Mouse (Mus musculus) kidney, postnatal 0 days (tissue): ENCODE data around the gene Diras1. TPM values are rescaled to one million over a fixed set of nuclear protein-coding genes. Genes with fewer than 3 reads are reported as not detected.

ENCODE experiments used
- ATAC-seq: fragments of 200-750 bp; cut with Nextera tagmentation; replicated peaks from 2 replicates; pipeline ENCODE4 v1.8.0; 2017; ENCODE audit warnings: low read depth, moderate number of reproducible peaks, moderate TSS enrichment, moderate library complexity; ENCODE audit not compliant: low FRiP score
- DNase-seq: peaks from one replicate; pipeline ENCODE4 v3.0.0-alpha.2; 2016; ENCODE audit warnings: low spot score
- H3K27ac ChIP-seq: fragments of 300-500 bp; sonication (generic); 2 replicates; pipeline ENCODE4 v1.5.1; 2014; ENCODE audit warnings: mild to moderate bottlenecking
- H3K27me3 ChIP-seq: fragments of 300-500 bp; sonication (generic); 2 replicates; pipeline ENCODE4 v1.6.1; 2014; ENCODE audit warnings: low read length, mixed read lengths; ENCODE audit not compliant: insufficient read depth
- H3K36me3 ChIP-seq: fragments of 300-500 bp; sonication (generic); 2 replicates; pipeline ENCODE4 v1.6.1; 2014; ENCODE audit warnings: low read length, mixed read lengths; ENCODE audit not compliant: insufficient read depth
- H3K4me1 ChIP-seq: fragments of 300-500 bp; sonication (generic); replicated peaks from 2 replicates; pipeline ENCODE4 v1.6.1; 2014; ENCODE audit warnings: antibody characterized with exemption, low read length, mixed read lengths; ENCODE audit not compliant: insufficient read depth
- H3K4me2 ChIP-seq: fragments of 300-500 bp; sonication (generic); 2 replicates; pipeline ENCODE4 v1.6.1; 2014; ENCODE audit warnings: mild to moderate bottlenecking, low read length, moderate library complexity, mixed read lengths
- H3K4me3 ChIP-seq: fragments of 300-500 bp; sonication (generic); replicated peaks from 2 replicates; pipeline ENCODE4 v1.5.1; 2014; ENCODE audit warnings: low read depth, low read length
- H3K9ac ChIP-seq: fragments of 300-500 bp; sonication (generic); 2 replicates; pipeline ENCODE4 v1.6.1; 2014; ENCODE audit warnings: low read depth, low read length
- H3K9me3 ChIP-seq: fragments of 300-500 bp; sonication (generic); replicated peaks from 2 replicates; pipeline ENCODE4 v1.6.1; 2016; ENCODE audit warnings: low read length, inconsistent platforms, mixed read lengths
- CTCF ChIP-seq: IDR thresholded peaks from 2 replicates; pipeline ENCODE4 v1.5.1; 2016; ENCODE audit warnings: antibody characterized with exemption, low read depth, mild to moderate bottlenecking, moderate library complexity
- WGBS: fragments of 180-500 bp; shearing (Covaris S2); extraction: QIAGEN DNeasy Blood & Tissue Kit; methylation state at CpG from one replicate; pipeline ENCODE4 v1.1.7; 2014; 5-methylcytosine and 5-hydroxymethylcytosine counted together
- polyA plus RNA-seq: library from polyadenylated mRNA; unstranded; fragments of >200 nt; fragmentation: Nextera tagmentation; extraction: Ambion mirVana; gene quantifications from 2 replicates; pipeline ENCODE4 v1.2.1, GENCODE M21; 2015

Gene Diras1
- polyA plus RNA-seq, 1 experiment from 2014 or later, result 0.11 TPM

DNA sequence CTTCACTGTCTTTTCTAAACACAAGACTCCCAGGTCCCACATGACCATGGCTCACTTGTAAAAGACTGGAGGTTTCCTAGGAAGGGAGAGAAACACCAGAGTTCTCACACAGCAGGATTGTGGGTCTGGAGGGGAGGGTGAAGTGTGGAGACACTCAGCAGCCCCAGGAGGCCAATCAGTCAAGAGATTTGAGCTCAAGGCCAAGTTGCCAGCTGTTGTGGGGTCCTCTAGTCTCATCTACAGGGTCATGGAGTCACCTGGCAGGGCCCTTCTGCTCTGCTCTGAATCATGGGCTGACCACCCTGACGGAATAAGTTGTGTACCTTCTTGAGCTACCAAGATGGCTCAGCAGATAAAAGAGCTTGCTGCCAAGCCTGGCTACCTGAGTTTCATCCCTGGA lies 51.7 kb downstream of the Diras1 start:
- no peaks in the 10 kb centered on the region for H3K9me3 ChIP-seq
- H3K4me1 ChIP-seq, result peaks cover 16% of the 10 kb centered on the region
- H3K9ac ChIP-seq, result no peak overlapping the region
- no peak overlapping the region for H3K4me3 ChIP-seq
- no peaks in the 10 kb centered on the region for H3K27me3 ChIP-seq
- no peak for ATAC-seq
- no peak for DNase-seq
- WGBS, result 61% methylated on average over 1 of the region's 1 CpGs
- no peak overlapping the region for H3K4me2 ChIP-seq
- no peak for TF ChIP-seq CTCF
- H3K36me3 ChIP-seq, result no peaks in the 10 kb centered on the region
- no peak overlapping the region for H3K27ac ChIP-seq

DNA sequence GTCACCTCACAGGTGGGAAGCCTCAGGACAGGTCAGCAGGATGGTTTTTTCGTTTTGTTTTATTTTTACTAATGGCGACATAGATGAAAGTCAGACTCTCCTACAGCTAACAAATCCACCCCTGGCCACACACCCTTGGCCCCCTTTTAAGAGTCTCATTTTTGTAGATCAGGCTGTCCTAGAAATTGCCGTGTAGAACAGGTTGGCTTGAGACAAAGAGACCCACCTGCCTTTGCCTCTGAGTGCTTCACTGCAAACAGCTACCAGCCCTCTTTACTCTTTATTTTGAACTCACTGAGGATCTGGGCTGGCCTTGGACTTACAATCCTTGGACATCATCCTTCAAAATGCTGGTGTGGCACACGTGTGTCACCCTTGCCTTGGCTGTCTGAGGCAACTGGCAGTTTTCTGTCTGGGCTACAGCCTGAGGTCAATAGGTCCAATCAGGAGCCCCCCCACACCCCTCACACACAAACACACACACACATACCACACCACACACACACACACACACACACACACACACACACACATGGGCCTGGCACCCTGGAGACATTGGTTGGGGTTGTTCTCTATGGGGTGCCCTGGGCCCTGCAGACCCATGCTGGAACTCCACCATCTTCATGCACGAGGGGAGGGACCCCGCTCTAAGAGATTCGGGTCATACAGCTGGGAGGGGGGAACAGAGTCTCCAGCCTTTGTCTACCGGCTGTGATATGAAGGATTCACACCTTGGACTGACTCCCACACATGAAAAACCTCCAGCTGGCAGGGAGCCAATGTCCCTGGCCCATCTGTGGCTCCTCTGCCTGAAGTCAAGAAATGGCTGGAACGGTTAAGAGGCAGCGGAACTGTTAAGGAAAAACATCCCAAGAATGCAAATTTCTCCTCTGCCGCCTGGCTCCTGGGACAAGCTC lies 53.1 kb downstream of the Diras1 start:
- Histone ChIP-seq H3K4me3 (no peak overlapping the region), H3K9me3 (no peaks in the 10 kb centered on the region), H3K9ac (no peak overlapping the region), H3K27ac (peak overlapping the region; percentile 39; the same call in 1 of the 2 replicates), H3K4me2 (no peak overlapping the region), H3K4me1 (peaks cover 17% of the 10 kb centered on the region), H3K27me3 (no peaks in the 10 kb centered on the region), H3K36me3 (no peaks in the 10 kb centered on the region)
- DNase-seq (peak; percentile 64), ATAC-seq (0 out of 2 replicates have a peak, but pooled peaks have one; percentile 3)
- 26% methylated on average over 11 of the region's 11 CpGs for WGBS
- no peak for TF ChIP-seq CTCF

DNA sequence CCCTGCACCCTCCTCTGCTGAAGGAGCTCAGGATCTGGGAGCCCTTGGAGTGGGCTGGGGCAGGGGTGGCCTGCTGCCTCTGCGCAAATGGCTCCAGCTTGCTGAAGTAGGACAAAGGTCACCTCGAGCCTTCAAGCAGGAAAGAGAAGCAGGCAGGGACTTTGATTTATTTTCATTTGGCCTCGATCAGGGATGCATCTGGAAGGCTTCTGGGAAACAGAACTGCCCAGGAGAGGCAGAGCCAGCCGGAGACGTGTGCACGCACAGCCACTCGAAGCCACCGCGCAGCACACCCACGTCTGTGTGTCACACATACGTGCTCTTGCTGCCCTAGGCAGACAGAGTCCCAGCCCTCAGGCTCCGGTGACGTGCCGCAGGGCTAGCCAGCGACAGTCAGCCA lies 53.9 kb downstream of the Diras1 start:
- H3K9me3 ChIP-seq, result no peaks in the 10 kb centered on the region
- 36% methylated on average over 15 of the region's 15 CpGs for WGBS
- H3K4me3 ChIP-seq, result no peak overlapping the region
- H3K27ac ChIP-seq, result peak overlapping the region; percentile 39; the same call in 1 of the 2 replicates
- H3K36me3 ChIP-seq, result no peaks in the 10 kb centered on the region
- DNase-seq, result peak; percentile 78
- H3K27me3 ChIP-seq, result no peaks in the 10 kb centered on the region
- peak; percentile 59; the same call in 1 of the 2 replicates for ATAC-seq
- no peak for TF ChIP-seq CTCF
- H3K9ac ChIP-seq, result no peak overlapping the region
- H3K4me2 ChIP-seq, result no peak overlapping the region
- H3K4me1 ChIP-seq, result peaks cover 19% of the 10 kb centered on the region

DNA sequence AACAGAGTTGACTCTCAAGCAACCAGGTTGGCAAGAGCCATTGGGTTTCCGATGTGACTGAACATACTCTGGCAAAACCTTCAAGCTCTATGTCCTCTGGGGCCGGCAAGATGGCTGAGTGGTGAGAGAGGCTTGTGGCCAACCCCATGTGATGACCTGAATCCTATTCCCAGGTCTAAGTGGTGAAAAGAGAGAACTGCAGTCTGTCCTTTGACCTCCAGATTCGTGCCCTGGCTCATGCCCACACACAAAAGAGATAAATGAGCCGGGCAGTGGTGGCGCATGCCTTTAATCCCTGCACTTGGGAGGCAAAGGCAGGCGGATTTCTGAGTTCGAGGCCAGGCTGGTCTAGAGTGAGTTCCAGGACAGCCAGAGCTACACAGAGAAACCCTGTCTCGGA lies 55.3 kb downstream of the Diras1 start:
- TF ChIP-seq CTCF, result 0 out of 2 replicates have a peak, but pooled peaks have one; percentile 7
- Histone ChIP-seq H3K36me3 (no peaks in the 10 kb centered on the region), H3K27ac (no peak overlapping the region), H3K4me3 (no peak overlapping the region), H3K9me3 (no peaks in the 10 kb centered on the region), H3K9ac (no peak overlapping the region), H3K4me2 (no peak overlapping the region), H3K27me3 (no peaks in the 10 kb centered on the region), H3K4me1 (peaks cover 19% of the 10 kb centered on the region)
- no peak for ATAC-seq
- WGBS, result 88% methylated on average over 8 of the region's 8 CpGs
- no peak for DNase-seq

Other genes starting within 250 kb of the Diras1 start
- 57.1 and 61.9 TPM in 2 replicates for gene Sf3a2, start 227.5 kb downstream of the Diras1 start, polyA plus RNA-seq
- gene Plekhj1, start 227.0 kb downstream of the Diras1 start, polyA plus RNA-seq, result 83.7 and 86.6 TPM in 2 replicates
- 0.09 TPM in 1 of 2 replicates, not detected in the other for gene Amh, start 220.4 kb downstream of the Diras1 start, polyA plus RNA-seq
- 4.0 and 4.6 TPM in 2 replicates for gene Jsrp1, start 212.2 kb downstream of the Diras1 start, polyA plus RNA-seq
- 1,422 and 1,480 TPM in 2 replicates for gene Oaz1, start 199.0 kb downstream of the Diras1 start, polyA plus RNA-seq
- gene Lingo3, start 181.6 kb downstream of the Diras1 start, polyA plus RNA-seq, result 0.61 and 0.89 TPM in 2 replicates
- gene Lsm7, start 170.5 kb downstream of the Diras1 start, polyA plus RNA-seq, result 269 and 270 TPM in 2 replicates
- 34.3 and 36.1 TPM in 2 replicates for gene Sppl2b, start 170.4 kb downstream of the Diras1 start, polyA plus RNA-seq
- gene Tmprss9, start 153.8 kb downstream of the Diras1 start, polyA plus RNA-seq, result 0.04 TPM in 1 of 2 replicates, not detected in the other
- 434 and 437 TPM in 2 replicates for gene Timm13, start 124.7 kb downstream of the Diras1 start, polyA plus RNA-seq
- gene Lmnb2, start 107.4 kb downstream of the Diras1 start, polyA plus RNA-seq, result 21.9 and 26.0 TPM in 2 replicates
- gene Gadd45b, start 95.6 kb downstream of the Diras1 start, polyA plus RNA-seq, result 17.4 and 20.8 TPM in 2 replicates
- gene Gng7, start 10.7 kb downstream of the Diras1 start, polyA plus RNA-seq, result 3.4 TPM in 2 replicates
- 13.4 and 13.9 TPM in 2 replicates for gene Slc39a3, start 11.8 kb upstream of the Diras1 start, polyA plus RNA-seq
- 161 and 168 TPM in 2 replicates for gene Sgta, start 34.5 kb upstream of the Diras1 start, polyA plus RNA-seq
- 30.6 and 34.2 TPM in 2 replicates for gene Thop1, start 44.4 kb upstream of the Diras1 start, polyA plus RNA-seq
- gene Creb3l3, start 73.2 kb upstream of the Diras1 start, polyA plus RNA-seq, result 0.29 and 0.36 TPM in 2 replicates
- gene Map2k2, start 80.3 kb upstream of the Diras1 start, polyA plus RNA-seq, result 162 and 166 TPM in 2 replicates
- 33.7 and 37.4 TPM in 2 replicates for gene Zbtb7a, start 109.6 kb upstream of the Diras1 start, polyA plus RNA-seq
- 28.4 and 32.0 TPM in 2 replicates for gene Pias4, start 142.3 kb upstream of the Diras1 start, polyA plus RNA-seq
- 560 and 590 TPM in 2 replicates for gene Eef2, start 151.0 kb upstream of the Diras1 start, polyA plus RNA-seq
- 42.8 and 43.3 TPM in 2 replicates for gene Dapk3, start 157.3 kb upstream of the Diras1 start, polyA plus RNA-seq
- not detected in 2 replicates for gene 4930442H23Rik, start 158.2 kb upstream of the Diras1 start, polyA plus RNA-seq
- not detected in 2 replicates for gene Nmrk2, start 176.4 kb upstream of the Diras1 start, polyA plus RNA-seq
- 0.32 TPM in 1 of 2 replicates, not detected in the other for gene Atcay, start 205.2 kb upstream of the Diras1 start, polyA plus RNA-seq
- 3.1 and 4.6 TPM in 2 replicates for gene Zfr2, start 207.5 kb upstream of the Diras1 start, polyA plus RNA-seq
- 3.9 and 5.5 TPM in 2 replicates for gene Matk, start 227.3 kb upstream of the Diras1 start, polyA plus RNA-seq
- gene Mrpl54, start 241.3 kb upstream of the Diras1 start, polyA plus RNA-seq, result 259 and 283 TPM in 2 replicates
- gene Apba3, start 241.3 kb upstream of the Diras1 start, polyA plus RNA-seq, result 55.7 and 60.5 TPM in 2 replicates